Mouse (Mus musculus) midbrain, embryonic 14.5 days (tissue): ENCODE measurements around the gene Antxr1. TPM values are rescaled to one million over a fixed set of nuclear protein-coding genes. Genes with fewer than 3 reads are reported as not detected.

Source experiments
- ATAC-seq: fragments of 200-750 bp; cut with Nextera tagmentation; 2 replicates; pipeline ENCODE4 v1.8.0; 2017; ENCODE audit warnings: moderate number of reproducible peaks, moderate library complexity; ENCODE audit not compliant: low FRiP score, low TSS enrichment
- DNase-seq: peaks from one replicate; pipeline ENCODE4 v3.0.0-alpha.2; 2015
- H3K27ac ChIP-seq: fragments of 300-500 bp; sonication (generic); replicated peaks from 2 replicates; pipeline ENCODE4 v1.5.1; 2014; ENCODE audit warnings: mild to moderate bottlenecking, low read depth, low read length, moderate library complexity
- H3K27me3 ChIP-seq: fragments of 300-500 bp; sonication (generic); 2 replicates; pipeline ENCODE4 v1.6.1; 2014; ENCODE audit warnings: low read length, control low read depth, mixed read lengths; ENCODE audit not compliant: control insufficient read depth, insufficient read depth
- H3K36me3 ChIP-seq: fragments of 300-500 bp; sonication (generic); 2 replicates; pipeline ENCODE4 v1.6.1; 2014; ENCODE audit warnings: low read length, control low read depth; ENCODE audit not compliant: control insufficient read depth, insufficient read depth
- H3K4me1 ChIP-seq: fragments of 300-500 bp; sonication (generic); 2 replicates; pipeline ENCODE4 v1.6.1; 2014; ENCODE audit warnings: mild to moderate bottlenecking, antibody characterized with exemption, low read length, control low read depth; ENCODE audit not compliant: control insufficient read depth, insufficient read depth
- H3K4me2 ChIP-seq: fragments of 300-500 bp; sonication (generic); 2 replicates; pipeline ENCODE4 v1.6.1; 2014; ENCODE audit warnings: mild to moderate bottlenecking, low read length, moderate library complexity
- H3K4me3 ChIP-seq: fragments of 300-500 bp; sonication (generic); replicated peaks from 2 replicates; pipeline ENCODE4 v1.5.1; 2014; ENCODE audit warnings: low read depth, low read length
- H3K9ac ChIP-seq: fragments of 300-500 bp; sonication (generic); replicated peaks from 2 replicates; pipeline ENCODE4 v1.6.1; 2014; ENCODE audit warnings: mild to moderate bottlenecking, low read length, moderate library complexity
- H3K9me3 ChIP-seq: fragments of 300-500 bp; sonication (generic); 2 replicates; pipeline ENCODE4 v1.6.1; 2016; ENCODE audit warnings: low read length, control low read depth, mixed read lengths; ENCODE audit not compliant: control insufficient read depth
- WGBS: fragments of 180-500 bp; shearing (Covaris S2); extraction: QIAGEN DNeasy Blood & Tissue Kit; methylation state at CpG from one replicate; pipeline ENCODE4 v1.1.7; 2014; 5-methylcytosine and 5-hydroxymethylcytosine counted together
- polyA plus RNA-seq: library from polyadenylated mRNA; unstranded; fragments of >200 nt; fragmentation: Nextera tagmentation; extraction: Ambion mirVana; gene quantifications from 2 replicates; pipeline ENCODE4 v1.2.1, GENCODE M21; 2014

The Antxr1 gene
- polyA plus RNA-seq, 1 experiment from 2014 or later: 3.6 TPM

DNA sequence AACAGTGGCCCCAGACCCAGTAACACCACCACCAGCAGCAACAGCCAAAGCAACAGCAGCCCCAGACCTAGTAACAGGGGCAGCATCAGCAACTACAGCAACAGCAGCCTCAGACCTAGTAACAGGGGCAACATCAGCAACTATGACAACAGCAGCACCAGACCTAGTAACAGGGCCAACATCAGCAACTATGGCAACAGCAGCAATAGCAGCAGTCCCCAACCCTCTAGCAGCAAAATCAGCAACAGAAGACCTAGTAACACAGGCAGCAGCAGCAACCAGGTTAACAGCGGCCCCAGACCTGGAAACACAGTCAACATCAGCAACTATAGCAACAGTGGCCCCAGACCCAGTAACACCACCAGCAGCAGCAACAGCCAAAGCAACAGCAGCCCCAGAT is 224.1 kb downstream of the Antxr1 start:
- H3K4me1 ChIP-seq: no peaks in the 10 kb centered on the region
- H3K27me3 ChIP-seq: no peaks in the 10 kb centered on the region
- no peak overlapping the region for H3K4me2 ChIP-seq
- ATAC-seq (no peak), DNase-seq (no peak)
- no peak overlapping the region for H3K4me3 ChIP-seq
- 97% methylated on average over 1 of the region's 1 CpGs for WGBS
- no peak overlapping the region for H3K27ac ChIP-seq
- H3K36me3 ChIP-seq: no peaks in the 10 kb centered on the region
- H3K9ac ChIP-seq: no peak overlapping the region
- H3K9me3 ChIP-seq: no peaks in the 10 kb centered on the region

DNA sequence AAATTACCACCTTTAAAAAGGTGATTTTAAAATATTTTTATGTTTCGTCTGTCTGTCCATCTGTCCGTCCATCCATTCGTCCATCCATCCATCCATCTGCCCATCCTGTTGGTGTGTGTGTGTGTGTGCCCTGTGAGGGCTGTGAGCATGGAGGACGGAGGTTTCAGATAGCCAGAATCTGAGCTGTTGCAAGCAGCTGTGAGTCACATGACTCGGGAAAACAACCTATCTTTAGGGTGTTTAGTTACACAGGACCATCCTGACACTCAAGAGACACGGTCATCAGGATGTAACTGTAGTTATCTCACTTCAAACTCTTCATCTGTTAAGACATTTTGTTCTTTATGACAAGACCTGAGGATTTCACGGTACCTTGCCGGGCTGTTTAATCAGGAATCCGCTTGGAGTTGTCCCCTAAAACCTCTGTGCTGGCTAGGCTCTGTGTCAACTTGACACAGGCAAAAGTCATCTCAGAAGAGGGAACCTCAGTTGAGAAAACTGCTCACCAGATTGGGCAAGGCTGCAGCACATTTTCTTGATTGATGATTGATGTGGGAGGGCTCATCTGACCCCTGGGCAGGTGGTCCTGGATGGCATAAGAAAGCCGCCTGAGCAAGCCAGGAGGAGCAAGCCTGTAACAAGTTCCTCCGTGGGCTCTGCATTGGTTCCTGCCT is 231.4 kb downstream of the Antxr1 start, which contains the start of gene D6Ertd527e:
Gene D6Ertd527e (plus strand): TSS at position 624 of the 674 bp plus-strand sequence.
- Histone ChIP-seq H3K9me3 (no peaks in the 10 kb centered on the region), H3K36me3 (no peaks in the 10 kb centered on the region), H3K9ac (no peak within 1 kb of the TSS), H3K27ac (no peak within 1 kb of the TSS), H3K27me3 (no peaks in the 10 kb centered on the region), H3K4me2 (no peak within 1 kb of the TSS), H3K4me3 (no peak within 1 kb of the TSS), H3K4me1 (peaks cover 6% of the 10 kb centered on the region; the same call in 1 of the 2 replicates)
- ATAC-seq (no peak), DNase-seq (no peak)
- WGBS: 88% methylated on average over 11 of the region's 11 CpGs

DNA sequence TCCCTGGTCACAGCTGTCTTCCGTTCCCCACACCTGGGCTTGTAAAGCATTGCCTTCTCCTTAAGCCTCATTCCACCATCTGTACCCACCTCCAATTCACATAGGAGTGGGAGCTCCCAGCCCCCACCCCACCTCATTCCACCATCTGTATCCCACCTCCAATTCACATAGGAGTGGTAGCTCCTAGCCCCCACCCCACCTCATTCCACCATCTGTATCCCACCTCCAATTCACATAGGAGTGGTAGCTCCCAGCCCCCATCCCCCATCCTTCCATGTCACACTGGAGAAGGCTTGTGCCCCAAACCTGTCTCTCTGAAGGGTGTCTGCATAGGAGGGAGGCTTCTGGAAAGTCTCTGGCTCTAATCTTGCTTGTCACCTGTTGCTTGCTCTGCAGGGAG is 232.3 kb downstream of the Antxr1 start:
- 100% methylated on average over 1 of the region's 1 CpGs for WGBS
- Histone ChIP-seq H3K27ac (no peak overlapping the region), H3K27me3 (no peaks in the 10 kb centered on the region), H3K9me3 (no peaks in the 10 kb centered on the region), H3K4me1 (peaks cover 8% of the 10 kb centered on the region; the same call in 1 of the 2 replicates), H3K4me2 (no peak overlapping the region), H3K36me3 (no peaks in the 10 kb centered on the region), H3K4me3 (no peak overlapping the region), H3K9ac (no peak overlapping the region)
- no peak for DNase-seq
- no peak for ATAC-seq

DNA sequence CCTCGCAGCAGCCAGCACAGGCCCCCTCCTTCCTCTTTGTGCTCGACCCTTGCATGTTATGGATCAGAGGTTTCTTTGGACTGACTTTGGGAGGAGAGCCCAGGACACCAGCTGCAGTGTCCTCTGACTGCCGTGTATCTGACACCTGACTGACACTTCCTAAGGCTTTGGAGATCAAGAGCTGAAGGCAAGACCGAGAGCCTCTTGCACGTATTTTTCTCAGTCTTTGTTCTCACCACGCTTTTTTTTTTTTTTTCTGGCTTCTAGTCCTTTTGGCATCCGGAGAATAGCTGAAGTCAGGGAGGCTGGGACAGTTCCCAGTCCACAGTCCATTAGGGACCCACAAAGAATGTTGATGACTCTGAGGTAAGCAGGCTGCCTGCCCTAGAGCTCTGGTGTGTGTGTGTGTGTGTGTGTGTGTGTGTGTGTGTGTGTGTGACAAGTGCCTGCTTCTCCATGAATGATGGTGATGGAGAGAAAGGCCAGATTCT is 233.2 kb downstream of the Antxr1 start:
- Histone ChIP-seq H3K9me3 (no peaks in the 10 kb centered on the region), H3K9ac (no peak overlapping the region), H3K4me1 (peaks cover 8% of the 10 kb centered on the region; the same call in 1 of the 2 replicates), H3K27me3 (no peaks in the 10 kb centered on the region), H3K27ac (no peak overlapping the region), H3K36me3 (no peaks in the 10 kb centered on the region), H3K4me2 (no peak overlapping the region), H3K4me3 (no peak overlapping the region)
- ATAC-seq: no peak
- 10% methylated on average over 7 of the region's 7 CpGs for WGBS
- DNase-seq: peak; percentile 8

DNA sequence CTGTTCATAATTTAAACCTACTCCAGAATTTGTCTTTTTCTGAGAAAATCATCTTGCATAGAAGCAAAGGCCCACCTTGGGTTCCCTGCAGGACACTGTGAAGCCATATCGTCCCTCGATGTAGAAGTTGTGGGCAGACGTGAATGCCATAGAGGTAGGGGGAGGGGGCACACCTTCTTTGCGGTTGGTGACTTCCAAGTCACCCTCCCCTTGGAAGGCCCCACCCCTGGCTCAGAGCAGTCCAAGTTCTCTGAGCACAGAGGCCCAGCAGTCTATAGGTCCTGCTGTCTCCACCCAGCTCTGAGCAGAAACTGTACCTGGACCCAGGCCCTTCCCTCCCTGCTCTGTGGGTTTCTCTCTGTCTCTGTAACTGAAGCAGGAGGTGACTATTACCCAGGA is 233.7 kb downstream of the Antxr1 start:
- Histone ChIP-seq H3K4me1 (peaks cover 8% of the 10 kb centered on the region; the same call in 1 of the 2 replicates), H3K4me2 (no peak overlapping the region), H3K9me3 (no peaks in the 10 kb centered on the region), H3K27me3 (no peaks in the 10 kb centered on the region), H3K27ac (no peak overlapping the region), H3K4me3 (no peak overlapping the region), H3K36me3 (no peaks in the 10 kb centered on the region), H3K9ac (no peak overlapping the region)
- ATAC-seq (no peak), DNase-seq (no peak)
- WGBS: 29% methylated on average over 4 of the region's 4 CpGs

DNA sequence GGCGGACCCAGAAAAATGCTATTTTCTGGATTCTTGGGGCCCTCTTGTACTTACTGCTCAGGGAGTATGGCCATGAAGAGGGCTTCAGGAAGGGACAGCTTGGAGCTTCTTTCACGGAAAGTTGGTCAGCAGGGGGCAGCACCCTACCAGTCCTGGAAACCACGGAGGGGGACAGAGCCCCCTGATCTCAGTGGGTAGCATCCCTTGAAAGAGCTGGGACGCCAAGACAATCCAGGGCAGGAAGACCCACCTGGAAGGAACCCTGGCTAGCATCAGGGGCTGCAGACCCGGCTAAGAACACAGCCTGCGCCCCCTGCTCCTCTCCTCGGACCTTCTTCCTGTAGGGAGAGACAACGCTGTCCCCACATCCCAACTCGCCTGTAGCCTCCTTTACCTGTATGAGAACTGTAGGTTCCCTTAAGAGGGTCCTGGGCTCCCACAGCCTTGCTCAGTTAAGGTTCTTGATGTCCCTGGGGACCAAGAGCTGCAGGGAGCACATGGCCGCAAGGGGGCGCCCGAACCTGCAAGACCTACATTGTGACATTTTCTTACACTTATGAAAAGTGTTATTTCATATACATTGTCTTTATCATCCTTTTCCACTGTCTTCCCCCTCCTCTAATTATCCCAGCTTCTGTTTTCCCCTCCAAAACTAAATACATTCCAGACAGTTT is 234.2 kb downstream of the Antxr1 start:
- 15% methylated on average over 12 of the region's 12 CpGs for WGBS
- Histone ChIP-seq H3K27ac (no peak overlapping the region), H3K9me3 (no peaks in the 10 kb centered on the region), H3K4me3 (peak overlapping the region; percentile 24), H3K27me3 (no peaks in the 10 kb centered on the region), H3K4me1 (peaks cover 8% of the 10 kb centered on the region; the same call in 1 of the 2 replicates), H3K36me3 (no peaks in the 10 kb centered on the region), H3K9ac (peak overlapping the region; percentile 41), H3K4me2 (peak overlapping the region; percentile 59)
- ATAC-seq: peak; percentile 70; the same call in 1 of the 2 replicates
- DNase-seq: peak; percentile 96

DNA sequence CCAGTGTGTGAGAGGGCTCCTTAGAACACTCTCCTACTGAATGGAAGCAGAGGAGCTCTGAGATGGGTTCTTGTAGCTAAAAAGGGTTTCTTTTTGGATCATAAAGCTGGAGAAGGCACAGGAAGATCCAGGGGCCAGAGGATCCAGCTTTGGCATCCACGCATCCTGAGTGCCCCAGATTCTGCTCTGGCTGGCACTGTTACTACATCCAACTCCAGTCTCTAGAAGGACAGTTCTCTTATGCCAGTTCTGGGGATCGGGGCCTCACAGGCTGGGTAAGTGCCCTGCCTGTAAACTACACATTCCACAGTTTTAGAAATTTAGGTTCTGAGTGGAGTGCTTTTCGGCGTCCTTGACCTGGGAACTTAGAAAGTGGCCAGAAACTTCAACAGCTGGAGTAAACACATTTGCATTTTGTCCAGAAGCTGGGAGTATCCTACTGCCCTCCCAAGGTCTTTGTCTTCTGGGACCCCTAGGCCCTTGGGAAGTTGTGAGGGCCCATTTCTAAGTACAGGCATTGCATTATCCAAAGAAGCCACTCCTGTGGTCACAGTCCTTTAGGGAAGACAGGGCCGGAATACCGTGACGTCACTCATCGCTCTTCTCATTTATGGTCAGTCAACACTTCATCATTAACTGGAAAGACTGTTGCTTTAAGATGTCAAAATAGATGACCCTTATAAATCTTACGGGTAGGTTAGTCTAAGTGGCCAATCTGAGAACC is 235.2 kb downstream of the Antxr1 start:
- Histone ChIP-seq H3K27me3 (no peaks in the 10 kb centered on the region), H3K9ac (no peak overlapping the region), H3K4me1 (peaks cover 8% of the 10 kb centered on the region; the same call in 1 of the 2 replicates), H3K4me2 (no peak overlapping the region), H3K27ac (peak overlapping the region; percentile 38; the same call in 1 of the 2 replicates), H3K9me3 (no peaks in the 10 kb centered on the region), H3K36me3 (no peaks in the 10 kb centered on the region), H3K4me3 (no peak overlapping the region)
- ATAC-seq: no peak
- WGBS: 93% methylated on average over 9 of the region's 9 CpGs
- DNase-seq: no peak

DNA sequence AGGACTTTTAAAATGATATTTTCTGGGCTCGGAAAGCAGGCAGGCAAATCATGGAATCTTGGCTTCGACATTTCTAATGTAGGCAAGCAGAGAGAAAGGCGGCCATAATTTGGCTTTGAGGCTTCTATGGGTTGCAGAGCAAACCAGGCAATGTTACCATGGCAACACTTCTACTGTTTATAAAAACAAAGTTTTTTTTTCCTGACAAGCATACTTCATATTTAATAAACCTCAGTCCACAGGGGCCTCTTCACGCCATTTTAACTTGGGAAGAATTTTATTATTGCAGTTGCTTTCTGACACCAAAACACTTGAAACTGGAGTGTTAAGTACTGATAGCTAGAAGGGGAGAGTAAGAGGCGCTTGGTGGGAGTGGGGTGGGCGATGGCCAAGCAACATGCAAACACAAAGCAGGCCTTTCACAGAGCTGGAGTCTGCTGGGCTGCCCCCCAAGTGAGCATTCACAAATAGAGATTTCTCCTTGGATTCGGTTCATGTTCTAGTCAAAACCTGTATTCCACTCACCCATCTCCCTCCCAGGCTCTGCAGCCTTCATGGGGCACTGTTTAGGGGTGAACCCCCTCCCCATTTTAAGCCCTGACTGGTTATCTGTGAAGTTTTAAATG is 235.8 kb downstream of the Antxr1 start:
- no peak overlapping the region for H3K4me3 ChIP-seq
- no peaks in the 10 kb centered on the region for H3K9me3 ChIP-seq
- no peak overlapping the region for H3K4me2 ChIP-seq
- no peaks in the 10 kb centered on the region for H3K36me3 ChIP-seq
- no peak overlapping the region for H3K9ac ChIP-seq
- no peak for ATAC-seq
- peaks cover 8% of the 10 kb centered on the region; the same call in 1 of the 2 replicates for H3K4me1 ChIP-seq
- peak overlapping the region; percentile 38; the same call in 1 of the 2 replicates for H3K27ac ChIP-seq
- H3K27me3 ChIP-seq: no peaks in the 10 kb centered on the region
- 43% methylated on average over 7 of the region's 7 CpGs for WGBS
- peak; percentile 75 for DNase-seq
